Mouse (Mus musculus): Measurements from ENCODE around the gene Myo1d. TPM values are rescaled to one million over a fixed set of nuclear protein-coding genes. Genes with fewer than 3 reads are reported as not detected.

Gene Myo1d
- polyA plus RNA-seq, 1 experiment from 2014 or later, result 2.8 TPM

DNA sequence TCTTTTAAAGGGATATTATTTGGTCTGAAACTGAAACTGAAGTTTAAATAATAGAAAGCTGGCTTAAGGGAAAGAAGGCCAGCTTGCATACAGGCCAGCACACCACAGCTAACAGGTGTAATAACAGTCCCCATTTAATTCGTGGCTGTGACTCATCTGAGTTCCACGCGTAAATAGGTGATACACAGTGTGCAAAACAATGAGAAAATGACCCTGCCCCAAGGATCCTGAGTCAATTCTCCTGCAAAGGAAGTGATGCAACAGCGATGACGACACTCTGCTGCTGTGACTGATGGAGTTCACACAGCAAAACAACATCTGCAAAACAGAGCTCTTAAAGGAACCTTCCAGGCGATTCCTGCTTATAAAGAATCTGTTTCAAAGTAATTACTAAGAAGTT, 68.5 kb downstream of the Myo1d start:
- WGBS, result 80% methylated on average over 6 of the region's 6 CpGs

DNA sequence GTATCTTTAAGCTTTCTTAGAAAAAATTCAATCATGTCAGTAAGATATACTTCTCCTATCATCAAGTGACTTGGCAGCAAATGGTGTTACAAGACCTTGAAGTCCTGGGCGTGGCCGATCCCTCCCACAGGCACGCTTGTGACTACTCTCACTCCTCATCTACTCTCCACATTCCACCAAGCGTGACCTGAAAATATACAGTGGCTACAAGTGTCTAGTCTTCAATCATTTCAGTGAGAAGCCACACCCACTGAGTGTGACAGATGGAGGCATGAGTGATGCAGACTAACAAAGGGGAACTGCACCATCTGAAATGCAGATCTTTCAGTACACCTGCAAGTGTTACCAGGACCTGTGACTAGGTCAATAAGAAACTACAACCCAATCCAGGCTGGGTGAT, 79.2 kb downstream of the Myo1d start:
- Histone ChIP-seq H3K9ac (no peak overlapping the region), H3K9me3 (no peaks in the 10 kb centered on the region), H3K36me3 (replicated peaks) (no peaks in the 10 kb centered on the region), H3K4me3 (replicated peaks) (no peak overlapping the region), H3K4me2 (no peak overlapping the region), H3K27me3 (no peaks in the 10 kb centered on the region), H3K4me1 (no peaks in the 10 kb centered on the region), H3K27ac (no peak overlapping the region)
- WGBS, result 92% methylated on average over 4 of the region's 4 CpGs
- no peak for ATAC-seq (ENCODE audit: low FRiP score)

More for the DNA sequence above, 68.5 kb downstream of the Myo1d start:
- Histone ChIP-seq H3K4me3 (replicated peaks) (no peak overlapping the region), H3K27ac (no peak overlapping the region), H3K9me3 (no peaks in the 10 kb centered on the region), H3K27me3 (no peaks in the 10 kb centered on the region), H3K4me1 (no peaks in the 10 kb centered on the region), H3K9ac (no peak overlapping the region), H3K4me2 (no peak overlapping the region), H3K36me3 (replicated peaks) (no peaks in the 10 kb centered on the region)
- ATAC-seq (ENCODE audit: low FRiP score), result no peak

- Histone ChIP-seq H3K9me3 (no peaks in the 10 kb centered on the region), H3K27me3 (no peaks in the 10 kb centered on the region), H3K4me1 (no peaks in the 10 kb centered on the region), H3K9ac (no peak overlapping the region), H3K27ac (no peak overlapping the region), H3K4me2 (no peak overlapping the region), H3K4me3 (replicated peaks) (no peak overlapping the region), H3K36me3 (replicated peaks) (no peaks in the 10 kb centered on the region)
- 78% methylated on average over 3 of the region's 3 CpGs for WGBS
- ATAC-seq (ENCODE audit: low FRiP score), result no peak
Observed at GRCm38 (mm10) chr11:80698721-80699120, 81.1 kb downstream of the Myo1d start.

DNA sequence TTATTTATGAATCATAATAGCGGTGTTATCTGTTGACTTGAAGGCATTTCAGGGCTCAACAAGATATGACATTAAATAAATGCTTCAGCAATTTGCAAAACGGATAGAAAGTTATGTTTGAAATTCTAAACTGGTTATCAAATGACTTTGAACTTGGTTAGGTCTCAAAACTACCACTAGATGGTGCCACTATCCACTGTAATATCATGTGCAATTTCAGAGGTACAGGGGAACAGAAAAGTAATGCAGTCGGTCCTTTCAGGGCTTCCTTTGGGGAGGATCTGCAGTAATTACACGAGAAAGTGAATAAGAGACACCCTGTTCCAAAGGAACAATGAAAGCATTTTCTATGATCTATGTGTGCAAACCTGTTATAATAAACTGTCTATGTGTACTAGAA, 83.5 kb downstream of the Myo1d start:
- H3K9ac ChIP-seq, result no peak overlapping the region
- H3K4me2 ChIP-seq, result no peak overlapping the region
- no peak overlapping the region for H3K27ac ChIP-seq
- WGBS, result 13% methylated on average over 4 of the region's 4 CpGs
- no peak for ATAC-seq (ENCODE audit: low FRiP score)
- no peaks in the 10 kb centered on the region for H3K36me3 ChIP-seq (replicated peaks)
- no peaks in the 10 kb centered on the region for H3K27me3 ChIP-seq
- H3K4me3 ChIP-seq (replicated peaks), result no peak overlapping the region
- H3K4me1 ChIP-seq, result no peaks in the 10 kb centered on the region
- no peaks in the 10 kb centered on the region for H3K9me3 ChIP-seq

- WGBS, result 87% methylated on average over 5 of the region's 5 CpGs
- Histone ChIP-seq H3K27me3 (no peaks in the 10 kb centered on the region), H3K4me1 (no peaks in the 10 kb centered on the region), H3K27ac (no peak overlapping the region), H3K9me3 (no peaks in the 10 kb centered on the region), H3K36me3 (replicated peaks) (no peaks in the 10 kb centered on the region), H3K9ac (no peak overlapping the region), H3K4me3 (replicated peaks) (no peak overlapping the region), H3K4me2 (no peak overlapping the region)
- no peak for ATAC-seq (ENCODE audit: low FRiP score)
Observed at GRCm38 (mm10) chr11:80684603-80685002, 95.2 kb downstream of the Myo1d start.

DNA sequence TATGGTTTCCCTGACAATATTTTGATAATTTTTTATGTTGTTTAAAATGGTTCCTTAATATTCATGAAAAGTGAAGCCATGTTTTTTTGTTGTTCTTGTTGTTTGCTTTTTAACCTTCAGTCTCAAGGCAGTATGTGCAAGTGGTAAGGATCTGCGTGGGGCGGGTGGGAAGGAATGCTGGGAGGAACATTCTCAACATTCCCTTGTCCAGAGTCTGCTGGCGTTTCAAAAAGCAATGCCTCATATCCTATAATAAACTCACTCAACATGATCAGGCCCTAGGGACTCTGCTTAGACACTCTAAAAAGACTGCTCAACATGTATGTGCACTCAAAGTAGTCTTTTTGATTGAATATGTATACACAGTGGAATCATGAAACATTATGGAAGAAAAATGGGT, 97.1 kb downstream of the Myo1d start:
- WGBS, result 75% methylated on average over 3 of the region's 3 CpGs
- Histone ChIP-seq H3K4me1 (no peaks in the 10 kb centered on the region), H3K27ac (no peak overlapping the region), H3K9ac (no peak overlapping the region), H3K27me3 (no peaks in the 10 kb centered on the region), H3K4me3 (replicated peaks) (no peak overlapping the region), H3K4me2 (no peak overlapping the region), H3K36me3 (replicated peaks) (no peaks in the 10 kb centered on the region), H3K9me3 (no peaks in the 10 kb centered on the region)
- no peak for ATAC-seq (ENCODE audit: low FRiP score)

DNA sequence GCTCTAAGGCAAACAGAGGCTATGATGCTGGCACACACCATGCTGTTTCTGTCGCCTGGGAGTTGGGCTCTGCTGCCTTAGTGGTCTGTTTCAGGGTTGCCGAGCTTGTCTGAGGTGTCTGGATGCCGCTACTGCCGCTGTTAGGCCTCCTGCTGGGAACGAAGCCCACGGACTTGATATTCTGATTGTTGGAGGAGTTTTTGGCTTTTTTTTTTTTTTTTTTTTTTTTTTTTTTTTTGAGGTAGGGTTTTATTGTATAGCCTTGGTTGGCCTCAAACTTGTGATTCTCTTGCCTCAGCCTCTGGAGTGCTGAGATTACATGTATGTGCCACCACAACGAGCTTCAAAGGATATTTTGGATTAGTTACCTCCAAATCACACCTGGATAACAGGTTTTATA, 106.8 kb downstream of the Myo1d start:
- no peaks in the 10 kb centered on the region for H3K27me3 ChIP-seq
- H3K27ac ChIP-seq, result no peak overlapping the region
- no peak overlapping the region for H3K9ac ChIP-seq
- ATAC-seq (ENCODE audit: low FRiP score), result no peak
- no peaks in the 10 kb centered on the region for H3K36me3 ChIP-seq (replicated peaks)
- H3K9me3 ChIP-seq, result no peaks in the 10 kb centered on the region
- no peak overlapping the region for H3K4me2 ChIP-seq
- H3K4me1 ChIP-seq, result no peaks in the 10 kb centered on the region
- 53% methylated on average over 7 of the region's 7 CpGs for WGBS
- H3K4me3 ChIP-seq (replicated peaks), result no peak overlapping the region

DNA sequence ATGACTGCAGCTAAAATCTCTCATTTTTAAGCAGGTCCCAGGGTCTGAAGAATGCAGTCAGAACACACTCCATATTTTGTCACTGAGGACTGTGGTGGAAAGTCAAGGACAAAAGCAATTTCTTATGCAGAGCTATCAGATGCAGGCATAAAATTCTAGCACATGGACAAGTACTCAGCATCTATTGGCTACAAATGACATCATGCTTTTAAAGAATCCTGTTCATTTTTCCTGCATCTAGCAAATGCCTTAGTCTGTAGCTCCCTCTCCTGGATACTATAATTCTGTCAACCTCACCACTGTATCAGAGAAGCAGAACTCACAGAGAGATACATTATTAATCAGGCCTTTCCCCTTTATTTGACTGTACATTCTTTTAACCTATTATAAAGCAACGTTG, 109.4 kb downstream of the Myo1d start:
- no peak overlapping the region for H3K9ac ChIP-seq
- no peaks in the 10 kb centered on the region for H3K9me3 ChIP-seq
- WGBS, result 30% methylated on average over 1 of the region's 1 CpGs
- H3K36me3 ChIP-seq (replicated peaks), result no peaks in the 10 kb centered on the region
- no peak overlapping the region for H3K27ac ChIP-seq
- no peaks in the 10 kb centered on the region for H3K4me1 ChIP-seq
- no peaks in the 10 kb centered on the region for H3K27me3 ChIP-seq
- H3K4me3 ChIP-seq (replicated peaks), result no peak overlapping the region
- peak; percentile 79 for ATAC-seq (ENCODE audit: low FRiP score)
- no peak overlapping the region for H3K4me2 ChIP-seq

- Histone ChIP-seq H3K4me1 (no peaks in the 10 kb centered on the region), H3K36me3 (replicated peaks) (no peaks in the 10 kb centered on the region), H3K27ac (peak overlapping the region; percentile 13; the same call in 1 of the 2 replicates), H3K9me3 (no peaks in the 10 kb centered on the region), H3K27me3 (no peaks in the 10 kb centered on the region), H3K9ac (no peak overlapping the region), H3K4me2 (no peak overlapping the region), H3K4me3 (replicated peaks) (no peak overlapping the region)
- ATAC-seq (ENCODE audit: low FRiP score), result no peak
- 73% methylated on average over 4 of the region's 4 CpGs for WGBS
Observed at GRCm38 (mm10) chr11:80669934-80670333, 109.9 kb downstream of the Myo1d start.

GRCm38 (mm10) chr11:80666211-80666610, 113.6 kb downstream of the Myo1d start:
- no peak overlapping the region for H3K4me3 ChIP-seq (replicated peaks)
- H3K36me3 ChIP-seq (replicated peaks), result no peaks in the 10 kb centered on the region
- H3K9ac ChIP-seq, result no peak overlapping the region
- H3K4me1 ChIP-seq, result no peaks in the 10 kb centered on the region
- no peak overlapping the region for H3K4me2 ChIP-seq
- no peak for ATAC-seq (ENCODE audit: low FRiP score)
- no peaks in the 10 kb centered on the region for H3K27me3 ChIP-seq
- H3K9me3 ChIP-seq, result no peaks in the 10 kb centered on the region
- H3K27ac ChIP-seq, result no peak overlapping the region
- 92% methylated on average over 8 of the region's 8 CpGs for WGBS

DNA sequence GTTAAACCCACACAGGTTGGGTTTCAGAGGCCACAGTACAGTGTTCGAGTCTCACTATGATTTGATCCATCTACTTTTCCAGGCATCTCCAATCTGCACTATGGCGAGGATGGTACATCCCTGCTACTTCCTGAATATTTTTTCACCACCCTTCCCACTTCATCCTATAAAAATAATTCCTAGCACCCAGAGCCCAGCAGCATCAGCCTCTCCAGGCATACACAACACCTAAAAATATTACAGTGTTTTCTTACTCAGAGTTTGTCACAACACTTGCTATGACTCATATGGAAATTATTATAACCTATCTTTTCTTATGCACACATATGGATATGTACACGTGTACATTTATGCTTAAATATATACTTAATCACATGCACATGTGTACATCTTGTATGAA, 115.6 kb downstream of the Myo1d start:
- Histone ChIP-seq H3K9ac (no peak overlapping the region), H3K4me2 (no peak overlapping the region), H3K36me3 (replicated peaks) (no peaks in the 10 kb centered on the region), H3K4me1 (no peaks in the 10 kb centered on the region), H3K9me3 (no peaks in the 10 kb centered on the region), H3K27ac (no peak overlapping the region), H3K27me3 (no peaks in the 10 kb centered on the region), H3K4me3 (replicated peaks) (no peak overlapping the region)
- 80% methylated on average over 3 of the region's 3 CpGs for WGBS
- no peak for ATAC-seq (ENCODE audit: low FRiP score)

DNA sequence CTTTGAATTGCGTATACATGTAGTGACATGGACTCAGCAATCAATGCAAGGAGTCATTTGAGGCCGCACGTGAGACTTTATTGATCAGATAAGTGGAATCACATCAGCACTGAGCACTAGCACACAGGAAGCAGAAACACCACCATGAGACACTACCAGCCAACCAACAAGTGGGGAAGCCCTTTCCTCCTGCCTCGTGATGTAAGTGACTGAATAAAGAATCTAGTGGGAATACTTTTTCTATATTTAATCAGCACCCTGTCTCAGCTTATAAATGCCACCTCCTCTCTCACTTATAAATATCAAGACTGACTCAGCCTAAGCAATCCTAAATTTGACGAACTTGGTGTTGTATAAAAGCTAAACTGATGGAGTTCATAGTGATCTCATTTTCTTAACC, 134.7 kb downstream of the Myo1d start:
- Histone ChIP-seq H3K27me3 (no peaks in the 10 kb centered on the region), H3K27ac (no peak overlapping the region), H3K36me3 (replicated peaks) (no peaks in the 10 kb centered on the region), H3K4me2 (no peak overlapping the region), H3K4me3 (replicated peaks) (no peak overlapping the region), H3K4me1 (no peaks in the 10 kb centered on the region), H3K9ac (no peak overlapping the region), H3K9me3 (no peaks in the 10 kb centered on the region)
- ATAC-seq (ENCODE audit: low FRiP score), result no peak
- 89% methylated on average over 5 of the region's 5 CpGs for WGBS

DNA sequence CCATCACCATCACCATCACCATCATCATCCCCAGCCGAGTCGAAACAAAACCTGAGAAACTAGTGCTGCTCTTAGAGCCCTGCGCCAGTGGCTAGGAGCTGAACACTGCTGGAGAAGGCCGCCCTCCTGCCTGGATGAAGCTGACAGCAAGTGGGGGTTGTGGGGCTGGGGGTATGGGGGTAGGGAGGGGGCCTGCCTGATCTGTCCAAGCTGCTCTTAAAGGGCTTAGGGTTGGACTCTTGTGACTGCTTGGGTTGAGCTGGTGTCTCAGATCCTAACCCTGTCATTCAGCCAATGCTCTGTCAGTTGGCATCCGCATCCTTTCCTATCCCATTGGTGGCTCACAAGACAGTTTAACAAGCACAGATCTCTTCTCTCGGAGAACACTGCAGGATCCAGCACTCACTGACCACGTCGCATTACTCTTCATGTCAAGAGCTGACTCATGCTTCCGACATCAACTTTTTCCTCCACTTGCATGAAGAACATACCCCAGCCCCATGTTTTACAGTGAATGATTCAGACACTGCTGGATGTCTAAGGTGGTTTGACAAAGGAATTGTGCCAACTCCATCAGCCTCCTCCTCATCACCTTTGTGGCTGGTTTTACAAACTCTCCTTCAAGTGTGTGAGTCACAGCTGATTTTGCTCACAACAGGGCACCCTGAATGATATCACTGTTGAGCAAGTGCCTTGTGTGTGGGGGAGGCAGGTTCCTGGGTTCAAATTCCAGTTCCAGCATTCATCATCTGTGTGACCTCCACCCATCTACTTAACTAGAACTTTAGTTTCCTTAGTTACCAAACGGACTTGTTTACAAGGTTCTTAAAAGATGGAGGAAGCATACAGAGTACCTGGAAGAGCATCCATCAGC, 150.6 kb downstream of the Myo1d start:
- 90% methylated on average over 10 of the region's 10 CpGs for WGBS
- H3K4me1 ChIP-seq, result no peaks in the 10 kb centered on the region
- H3K9ac ChIP-seq, result no peak overlapping the region
- peaks cover 44% of the 10 kb centered on the region for H3K27me3 ChIP-seq
- no peaks in the 10 kb centered on the region for H3K9me3 ChIP-seq
- H3K36me3 ChIP-seq (replicated peaks), result no peaks in the 10 kb centered on the region
- H3K4me2 ChIP-seq, result no peak overlapping the region
- H3K27ac ChIP-seq, result no peak overlapping the region
- ATAC-seq (ENCODE audit: low FRiP score), result no peak
- H3K4me3 ChIP-seq (replicated peaks), result no peak overlapping the region

Measured in forebrain, embryonic 12.5 days (tissue).